ENCODE assay signal across 29 mouse cellular contexts in genomic region chr19:38339734-38340133, GRCm38 (mm10). TPM values are rescaled to one million over a fixed set of nuclear protein-coding genes. Genes with fewer than 3 reads are reported as not detected.
DNase-seq lines count a peak whose midpoint lies in the region; ATAC-seq lines count a peak whose summit lies in the region.
"Had no signal": no experiment of that assay in that cellular context is flagged by ENCODE, and none has a peak within 500 bp of the region (broad histone marks: within the 10 kb centered on the region; RNA-seq: fewer than 3 reads in every experiment).

No protein-coding gene starts in this region.

- H3K4me3 ChIP-seq in embryonic facial prominence, embryonic 14.5 days (ENCODE audit: low read depth, low read length): no peak overlapping the region
- no peak overlapping the region for H3K4me3 ChIP-seq in embryonic facial prominence, embryonic 10.5 days
- H3K4me3 ChIP-seq in kidney, embryonic 16.5 days (ENCODE audit: low read length): no peak overlapping the region
- H3K4me3 ChIP-seq: embryonic facial prominence, embryonic 12.5 days; forebrain, embryonic 10.5 days; gastrocnemius, adult 2 months; heart, embryonic 13.5 days; hindbrain, embryonic 15.5 days; limb, embryonic 12.5 days; liver, embryonic 12.5 days; midbrain, embryonic 13.5 days; stomach, embryonic 15.5 days had no signal

- ATAC-seq in embryonic facial prominence, embryonic 14.5 days (ENCODE audit: low read depth): no peak
- peak; percentile 83 for ATAC-seq in kidney, embryonic 16.5 days (ENCODE audit: low FRiP score, low TSS enrichment)
- ATAC-seq: forebrain, embryonic 16.5 days; inflammation-experienced regulatory T-cells, adult 6 months; liver, embryonic 12.5 days; liver, postnatal 0 days; midbrain, embryonic 13.5 days had no signal

- H3K9me3 ChIP-seq in embryonic facial prominence, embryonic 14.5 days (ENCODE audit: control insufficient read depth, low read length): no peaks in the 10 kb centered on the region
- no peaks in the 10 kb centered on the region for H3K9me3 ChIP-seq in embryonic facial prominence, embryonic 10.5 days
- H3K9me3 ChIP-seq in kidney, embryonic 16.5 days (ENCODE audit: low read length): no peaks in the 10 kb centered on the region
- H3K9me3 ChIP-seq: embryonic facial prominence, embryonic 12.5 days; forebrain, embryonic 10.5 days; G1E; heart, embryonic 13.5 days; hindbrain, embryonic 15.5 days; limb, embryonic 12.5 days; liver, embryonic 12.5 days; midbrain, embryonic 13.5 days; stomach, embryonic 15.5 days had no signal

- no peaks in the 10 kb centered on the region for H3K36me3 ChIP-seq in embryonic facial prominence, embryonic 14.5 days (ENCODE audit: control insufficient read depth, insufficient read depth, low read length)
- no peaks in the 10 kb centered on the region for H3K36me3 ChIP-seq in embryonic facial prominence, embryonic 10.5 days (replicated peaks)
- no peaks in the 10 kb centered on the region for H3K36me3 ChIP-seq in kidney, embryonic 16.5 days (ENCODE audit: insufficient read depth, low read length)
- H3K36me3 ChIP-seq: embryonic facial prominence, embryonic 12.5 days; forebrain, embryonic 10.5 days; G1E; heart, embryonic 13.5 days; hindbrain, embryonic 15.5 days; limb, embryonic 12.5 days; liver, embryonic 12.5 days; midbrain, embryonic 13.5 days; stomach, embryonic 15.5 days had no signal

- DNase-seq in embryonic facial prominence, embryonic 14.5 days (ENCODE audit: low spot score): peak; percentile 14
- DNase-seq in embryonic facial prominence, embryonic 10.5 days (ENCODE audit: low spot score): no peak
- DNase-seq in kidney, adult 18-20 months: peak; percentile 16
- peak; percentile 32 for DNase-seq in retina, embryonic 14.5 days (ENCODE audit: low spot score)
- no peak for DNase-seq in left cerebral cortex, adult 18-20 months (ENCODE audit: low spot score in 2 of 2)
- DNase-seq in cerebellum, postnatal 36 days: no peak
- no peak for DNase-seq in spleen, adult 18-20 months
- DNase-seq: adrenal gland, postnatal 10 days; cerebellum, adult 8-10 months; cerebellum, postnatal 25 days; gastrocnemius, adult 2 months; gastrocnemius, postnatal 36 days; heart, postnatal 10 days; liver, postnatal 0 days; thymus, postnatal 14 days had no signal

- H3K4me1 ChIP-seq in embryonic facial prominence, embryonic 14.5 days (ENCODE audit: control insufficient read depth, insufficient read depth, low read length): no peaks in the 10 kb centered on the region
- no peaks in the 10 kb centered on the region for H3K4me1 ChIP-seq in embryonic facial prominence, embryonic 10.5 days
- H3K4me1 ChIP-seq in kidney, embryonic 16.5 days (ENCODE audit: insufficient read depth, low read length): peaks cover 12% of the 10 kb centered on the region
- H3K4me1 ChIP-seq: embryonic facial prominence, embryonic 12.5 days; heart, embryonic 13.5 days; hindbrain, embryonic 15.5 days; limb, embryonic 12.5 days; liver, embryonic 12.5 days; midbrain, embryonic 13.5 days; stomach, embryonic 15.5 days had no signal

- H3K9ac ChIP-seq in embryonic facial prominence, embryonic 14.5 days (ENCODE audit: low read depth, low read length): no peak overlapping the region
- H3K9ac ChIP-seq in kidney, embryonic 16.5 days (replicated peaks; ENCODE audit: low read length): no peak overlapping the region
- H3K9ac ChIP-seq: embryonic facial prominence, embryonic 12.5 days; heart, embryonic 13.5 days; hindbrain, embryonic 15.5 days; limb, embryonic 12.5 days; liver, embryonic 12.5 days; liver, postnatal 0 days; midbrain, embryonic 13.5 days; stomach, embryonic 15.5 days had no signal

- H3K4me2 ChIP-seq in embryonic facial prominence, embryonic 14.5 days (ENCODE audit: low read depth, low read length): no peak overlapping the region
- no peak overlapping the region; the same call in 1 of the 2 replicates for H3K4me2 ChIP-seq in kidney, embryonic 16.5 days (replicated peaks; ENCODE audit: low read depth, low read length)
- H3K4me2 ChIP-seq: embryonic facial prominence, embryonic 12.5 days; heart, embryonic 13.5 days; hindbrain, embryonic 15.5 days; limb, embryonic 12.5 days; liver, embryonic 12.5 days; midbrain, embryonic 13.5 days; stomach, embryonic 15.5 days had no signal

- H3K27me3 ChIP-seq in embryonic facial prominence, embryonic 14.5 days (replicated peaks; ENCODE audit: control insufficient read depth, insufficient read depth, low read length): no peaks in the 10 kb centered on the region
- H3K27me3 ChIP-seq in embryonic facial prominence, embryonic 10.5 days (replicated peaks; ENCODE audit: low read depth, poor library complexity, severe bottlenecking): no peaks in the 10 kb centered on the region
- peaks cover 11% of the 10 kb centered on the region for H3K27me3 ChIP-seq in kidney, embryonic 16.5 days (ENCODE audit: insufficient read depth, low read length)
- H3K27me3 ChIP-seq: CH12.LX; embryonic facial prominence, embryonic 12.5 days; heart, embryonic 13.5 days; hindbrain, embryonic 15.5 days; limb, embryonic 12.5 days; liver, embryonic 12.5 days; midbrain, embryonic 13.5 days; stomach, embryonic 15.5 days had no signal

- WGBS in embryonic facial prominence, embryonic 14.5 days: 58% methylated on average over 3 of the region's 3 CpGs
- 66% methylated on average over 3 of the region's 3 CpGs for WGBS in embryonic facial prominence, embryonic 10.5 days
- WGBS in kidney, embryonic 16.5 days: 18% methylated on average over 3 of the region's 3 CpGs

- H3K27ac ChIP-seq in embryonic facial prominence, embryonic 14.5 days (replicated peaks; ENCODE audit: low read depth, low read length): no peak overlapping the region
- no peak overlapping the region for H3K27ac ChIP-seq in embryonic facial prominence, embryonic 10.5 days (replicated peaks)
- no peak overlapping the region for H3K27ac ChIP-seq in kidney, embryonic 16.5 days (ENCODE audit: low read length)
- H3K27ac ChIP-seq: embryonic facial prominence, embryonic 12.5 days; forebrain, embryonic 10.5 days; gastrocnemius, adult 2 months; heart, embryonic 13.5 days; hindbrain, embryonic 15.5 days; limb, embryonic 12.5 days; liver, embryonic 12.5 days; macrophage; midbrain, embryonic 13.5 days; stomach, embryonic 15.5 days had no signal

RNA-seq across cellular contexts. Expression of gene Slc35g1, which starts 56.0 kb away (rescaled TPM):
- 2.3 and 3.4 TPM in 2 replicates for polyA plus RNA-seq in embryonic facial prominence, embryonic 14.5 days (2014; fragmentation: Nextera tagmentation; extraction: Ambion mirVana)
- 5.0 and 6.1 TPM in 2 replicates for polyA plus RNA-seq in embryonic facial prominence, embryonic 10.5 days (2016; fragmentation: Nextera tagmentation; extraction: Ambion mirVana)
- polyA plus RNA-seq in kidney, embryonic 16.5 days (2015; fragmentation: Nextera tagmentation; extraction: Ambion mirVana): 7.8 and 7.9 TPM in 2 replicates
- total RNA-seq in left cerebral cortex, adult 18-20 months (2021): 1 to 10 TPM; 1.5 to 2.0 TPM

Comparison
In these comparisons a context has a peak if more than half of its experiments do, and no peak if none do; other contexts are left out.
1. DNase-seq: peak in embryonic facial prominence, embryonic 14.5 days (single experiment), kidney, adult 18-20 months (single experiment) and retina, embryonic 14.5 days (single experiment); none in embryonic facial prominence, embryonic 10.5 days (single experiment), left cerebral cortex, adult 18-20 months (0 of 2), cerebellum, postnatal 36 days (0 of 2) and spleen, adult 18-20 months (0 of 2).